Mouse (Mus musculus) left cerebral cortex, adult 11 months (tissue): Measurements from ENCODE around the gene Cfap299.
"Not testable (repeated sequence)": the region's sequence is repeated elsewhere in the genome, so short reads cannot be mapped to it uniquely, and the experiment has no call there.

Experiments
- DNase-seq: peaks from one replicate; pipeline ENCODE4 v3.0.0; 2022; ENCODE audit warnings: low spot score

Cfap299 gene

GRCm38 (mm10) chr5:98523783-98524182, 194.7 kb downstream of the Cfap299 start:
- no peak for DNase-seq

- no peak for DNase-seq
These were observed 212.2 kb downstream of the Cfap299 start for GRCm38 (mm10) chr5:98541333-98541732.

GRCm38 (mm10) chr5:98550285-98550684, 221.2 kb downstream of the Cfap299 start:
- no peak for DNase-seq

GRCm38 (mm10) chr5:98550873-98551272, 221.8 kb downstream of the Cfap299 start:
- no peak for DNase-seq

GRCm38 (mm10) chr5:98552395-98552794, 223.3 kb downstream of the Cfap299 start, which contains the start of gene Gm11111:
Gm11111 (plus strand) TSS chr5:98552695.
- no peak for DNase-seq

- DNase-seq = no peak
These were observed 223.9 kb downstream of the Cfap299 start for GRCm38 (mm10) chr5:98552811-98553601.

GRCm38 (mm10) chr5:98561301-98561700, 232.2 kb downstream of the Cfap299 start:
- no peak for DNase-seq

- no peak for DNase-seq
These were observed 233.7 kb downstream of the Cfap299 start for GRCm38 (mm10) chr5:98562806-98563205.

- no peak for DNase-seq
These were observed 234.7 kb downstream of the Cfap299 start for GRCm38 (mm10) chr5:98563801-98564200.

GRCm38 (mm10) chr5:98566461-98567193, 237.5 kb downstream of the Cfap299 start:
- DNase-seq = peak; percentile 0

GRCm38 (mm10) chr5:98568481-98568880, 239.4 kb downstream of the Cfap299 start:
- DNase-seq = no peak

- DNase-seq = no peak
These were observed 240.0 kb downstream of the Cfap299 start for GRCm38 (mm10) chr5:98569029-98569513.

- DNase-seq = no peak
These were observed 243.3 kb downstream of the Cfap299 start for GRCm38 (mm10) chr5:98572392-98572791.

- DNase-seq = no peak
These were observed 245.8 kb downstream of the Cfap299 start for GRCm38 (mm10) chr5:98574711-98575470.

GRCm38 (mm10) chr5:98575471-98575834, 246.3 kb downstream of the Cfap299 start:
- DNase-seq = no peak

- not testable (repeated sequence) for DNase-seq
These were observed 247.4 kb downstream of the Cfap299 start for GRCm38 (mm10) chr5:98576538-98576937.

GRCm38 (mm10) chr5:98578398-98578797, 249.3 kb downstream of the Cfap299 start:
- no peak for DNase-seq

- DNase-seq = no peak
These were observed 251.7 kb downstream of the Cfap299 start for GRCm38 (mm10) chr5:98580811-98581210.

- DNase-seq = no peak
These were observed 252.9 kb downstream of the Cfap299 start for GRCm38 (mm10) chr5:98582051-98582450.

GRCm38 (mm10) chr5:98585915-98586314, 256.8 kb downstream of the Cfap299 start:
- DNase-seq = no peak

- no peak for DNase-seq
These were observed 284.4 kb downstream of the Cfap299 start for GRCm38 (mm10) chr5:98613511-98613910.

- DNase-seq = no peak
These were observed 287.8 kb downstream of the Cfap299 start for GRCm38 (mm10) chr5:98616902-98617301.
